Mouse (Mus musculus) urinary bladder, postnatal 10 days (tissue): ENCODE measurements around the gene Arl14.

Experiments used
- DNase-seq: peaks from one replicate; pipeline ENCODE4 v3.0.0; 2022; ENCODE audit warnings: low spot score

Arl14 gene

DNA sequence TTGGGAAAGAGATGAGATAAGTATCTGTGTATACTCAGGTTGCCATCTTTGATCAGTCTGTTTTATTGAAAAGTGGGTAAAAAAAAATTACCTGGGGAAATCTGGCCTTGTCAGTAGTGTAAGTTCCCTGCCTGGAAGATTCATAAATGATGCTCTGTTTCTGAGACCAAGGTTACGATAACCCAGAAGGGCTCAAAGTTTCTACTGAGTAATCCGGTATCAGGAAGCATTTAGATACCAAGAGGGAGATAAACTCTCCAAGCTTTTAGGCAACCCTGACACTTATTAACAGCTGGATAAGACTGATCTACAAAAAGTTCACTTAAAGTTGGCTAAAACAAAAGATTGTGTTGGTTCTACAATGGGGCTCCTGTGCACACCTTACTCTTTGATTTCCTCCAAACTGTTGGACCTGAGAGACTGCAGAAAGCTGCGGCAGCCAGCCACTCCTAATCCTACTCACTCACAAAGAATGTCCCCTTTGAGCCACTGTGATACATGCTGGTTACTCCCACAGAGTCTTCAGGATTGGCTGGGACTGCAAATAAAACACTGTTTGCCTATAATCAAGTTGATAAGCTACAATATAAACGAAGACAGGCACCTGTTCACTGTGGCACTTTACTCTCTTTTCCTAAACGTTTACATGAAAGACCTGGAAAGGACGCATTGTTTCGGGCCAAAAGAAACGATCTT, at the start of gene Arl14:
TSS of gene Arl14 (plus strand) at position 614 of the 696 bp plus-strand sequence.
- DNase-seq = no peak

DNA sequence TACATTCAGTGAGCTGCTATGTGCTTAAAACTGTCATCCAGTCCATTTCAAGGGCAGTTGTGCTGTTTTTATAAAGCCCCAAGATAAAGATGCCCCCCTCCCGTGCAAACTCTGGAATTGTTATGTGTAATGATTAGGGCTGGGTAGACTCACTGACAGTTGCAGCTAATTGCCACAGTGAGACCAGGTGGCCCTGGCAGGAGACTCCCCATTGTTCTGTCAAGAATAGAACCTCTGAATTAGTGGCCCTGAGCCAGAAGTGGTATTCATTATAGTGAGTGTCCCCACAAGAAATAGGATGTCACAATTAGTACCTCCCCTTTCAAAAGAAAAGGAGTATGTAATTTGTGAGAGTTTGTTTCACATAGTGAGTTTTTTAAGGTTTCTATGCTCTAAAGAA, 47.0 kb upstream of the Arl14 start:
- DNase-seq = no peak

DNA sequence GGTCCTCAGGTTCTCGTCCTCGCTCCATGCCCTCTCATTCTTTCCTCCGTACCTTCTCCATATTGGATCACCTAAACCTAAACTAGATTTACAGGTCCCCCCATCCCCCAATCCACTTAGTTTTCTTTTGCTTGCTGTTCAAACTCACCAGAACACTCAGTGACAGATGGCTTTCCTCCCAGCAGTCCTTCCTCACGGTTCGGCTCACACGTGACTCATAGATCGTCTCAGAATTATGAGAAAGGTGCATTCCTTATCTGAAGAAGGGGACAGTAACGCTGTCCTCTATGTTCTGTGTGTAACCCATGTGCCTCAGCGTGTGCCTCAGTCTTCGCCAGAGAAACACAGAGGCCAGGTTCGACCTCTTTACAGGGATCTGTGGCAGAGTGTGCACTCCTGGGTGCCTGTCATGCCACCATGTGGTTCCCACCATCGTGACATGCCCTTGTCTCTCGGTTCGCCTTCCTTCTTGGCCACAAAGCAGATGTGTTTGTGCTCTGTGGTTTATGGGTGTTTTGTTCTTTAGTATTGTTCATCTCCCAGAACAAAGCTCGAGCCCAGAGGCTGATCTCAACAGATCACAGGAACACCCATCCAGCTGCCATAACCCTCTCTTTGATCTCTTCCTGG, 44.9 kb upstream of the Arl14 start:
- no peak for DNase-seq

DNA sequence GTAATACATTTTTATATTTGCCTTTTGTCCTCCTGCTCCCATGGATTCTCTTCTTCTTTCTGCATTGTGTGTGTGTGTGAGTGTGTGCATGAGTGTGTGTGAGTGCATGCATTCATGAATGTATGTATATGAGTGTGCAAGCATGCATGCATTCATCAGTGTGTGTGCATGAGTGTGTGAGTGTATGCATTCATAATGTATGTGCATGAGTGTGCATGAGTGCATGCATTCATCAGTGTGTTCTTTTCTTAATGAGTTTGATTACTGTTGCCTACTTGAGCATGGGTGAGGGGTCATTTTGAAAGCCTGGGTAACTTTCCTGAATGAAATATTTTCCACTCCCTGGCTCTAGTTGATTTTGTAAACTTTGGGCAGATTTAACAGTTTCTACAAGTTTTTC, 44.3 kb upstream of the Arl14 start:
- no peak for DNase-seq

DNA sequence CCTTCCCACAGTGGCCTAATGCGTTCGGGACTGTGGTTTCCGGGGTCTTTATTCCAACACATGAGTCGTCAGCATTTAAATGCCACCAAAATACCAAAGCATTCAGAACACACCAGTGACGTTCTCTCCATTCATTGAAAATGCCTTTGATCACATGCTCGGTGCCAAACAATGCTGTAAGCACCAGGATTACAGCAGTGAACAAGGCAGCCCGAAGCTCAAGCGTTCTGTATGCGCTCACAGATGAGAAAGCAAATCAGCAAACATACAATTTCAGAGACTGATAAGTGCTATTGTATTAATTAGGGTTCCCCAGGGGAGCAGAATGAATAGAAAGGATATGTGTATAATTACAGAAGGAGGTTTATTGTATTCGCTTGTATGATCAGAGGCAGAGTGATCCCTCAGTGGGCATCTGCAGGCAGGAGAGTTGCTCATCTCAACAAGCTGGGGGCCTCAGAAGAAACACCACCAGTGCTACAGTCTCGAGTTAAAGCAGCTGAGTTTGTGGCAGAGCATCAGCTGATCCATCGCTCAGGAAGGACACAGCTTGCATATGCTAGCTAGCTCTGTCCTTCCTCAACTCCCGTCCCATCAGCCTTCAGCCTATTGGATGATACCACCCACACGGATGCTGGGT, 43.7 kb upstream of the Arl14 start:
- DNase-seq = no peak

DNA sequence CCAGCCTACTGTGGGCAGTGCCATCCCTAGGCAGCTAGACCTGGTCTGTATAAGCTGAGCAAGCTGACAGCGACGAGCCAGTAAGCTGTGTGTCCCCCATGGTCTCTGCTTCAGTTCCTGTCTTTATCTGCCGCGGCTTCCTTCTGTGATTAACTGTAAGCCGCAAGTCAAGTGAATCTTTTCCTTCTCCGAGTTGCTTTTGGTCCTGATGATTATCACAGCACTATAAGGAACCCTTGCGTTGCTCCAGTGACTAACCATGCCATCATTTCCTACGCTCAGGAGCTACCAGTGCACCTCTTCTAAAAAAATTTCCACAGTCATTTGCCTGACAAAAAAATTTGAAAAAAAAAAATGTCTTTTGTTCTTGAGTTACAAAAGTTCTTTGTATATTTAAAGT, 40.7 kb upstream of the Arl14 start:
- DNase-seq = no peak

DNA sequence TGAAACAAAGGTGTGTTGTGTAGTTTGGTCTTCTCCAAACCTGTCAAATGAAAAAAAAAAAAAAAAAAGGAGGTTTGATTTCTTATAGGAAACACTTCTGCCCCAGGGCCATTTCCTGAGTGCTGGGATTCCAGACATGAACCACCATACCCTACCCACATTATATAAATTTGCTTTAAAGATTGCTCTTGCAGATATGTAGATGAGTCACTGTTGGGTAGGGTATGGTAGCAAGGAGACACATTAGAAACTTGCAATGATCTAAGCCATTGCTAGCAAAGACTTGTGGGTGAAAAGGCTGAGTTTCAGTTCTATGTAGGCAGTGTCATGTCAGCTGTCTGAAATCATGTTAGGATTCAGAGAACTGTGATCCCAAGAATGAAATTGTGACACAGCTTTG, 40.0 kb upstream of the Arl14 start:
- no peak for DNase-seq

DNA sequence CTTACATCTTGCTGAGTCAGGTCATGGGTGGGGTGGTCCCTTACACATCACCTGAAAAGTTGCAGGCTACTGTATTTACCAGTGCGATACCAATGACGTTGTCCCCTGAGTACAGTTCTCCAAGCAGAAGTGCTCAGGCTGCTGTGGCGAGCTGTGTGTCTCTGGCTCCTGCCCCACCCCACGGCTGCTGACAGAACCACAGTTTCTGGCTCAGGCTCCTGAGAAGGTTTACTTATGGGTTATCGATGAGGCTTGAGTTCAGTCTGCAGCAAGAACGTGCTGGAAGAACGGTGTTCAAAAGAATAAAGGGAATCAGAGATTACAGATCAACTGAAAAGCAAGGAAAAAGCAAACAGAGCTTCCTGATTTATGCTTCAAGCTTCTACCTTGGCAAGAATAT, 37.0 kb upstream of the Arl14 start:
- DNase-seq = no peak

DNA sequence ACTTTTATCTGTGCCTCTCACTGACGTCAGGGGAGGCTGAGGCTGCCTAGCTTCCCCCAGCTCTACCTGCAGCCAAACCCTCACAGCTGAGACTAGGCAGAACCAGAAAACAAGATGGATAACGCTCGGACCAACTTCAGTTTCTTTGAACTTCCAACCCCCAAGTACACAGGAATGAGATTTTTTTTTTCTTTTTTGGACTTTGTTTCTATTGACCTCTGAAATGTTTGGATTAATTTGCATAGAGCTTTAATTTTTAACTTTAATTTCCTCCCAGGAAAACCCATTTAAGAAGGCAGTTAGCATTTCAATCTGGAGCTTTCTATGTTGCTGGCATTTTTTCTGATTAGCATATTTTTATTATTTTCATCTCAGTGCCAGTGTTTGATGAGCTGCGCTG, 36.2 kb upstream of the Arl14 start:
- DNase-seq = no peak

DNA sequence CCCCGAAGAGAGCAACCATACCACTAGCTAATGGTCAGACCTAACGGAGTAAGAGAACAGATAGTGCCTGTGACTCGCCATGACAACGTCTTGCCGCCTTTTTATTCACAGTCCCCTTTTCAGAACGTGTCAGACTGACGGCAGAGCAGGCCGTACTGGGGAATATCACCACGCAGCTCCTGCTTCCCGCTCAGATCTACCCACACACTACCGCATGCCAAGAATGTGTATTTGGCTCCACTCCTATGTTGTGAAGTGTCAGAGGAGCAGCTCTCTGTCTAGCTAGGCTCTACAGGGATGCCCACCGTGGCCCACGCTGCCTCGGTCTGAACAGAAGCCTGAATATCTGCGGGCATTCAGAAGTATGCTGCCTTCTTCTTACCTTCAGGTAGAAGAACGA, 35.6 kb upstream of the Arl14 start:
- DNase-seq = no peak

DNA sequence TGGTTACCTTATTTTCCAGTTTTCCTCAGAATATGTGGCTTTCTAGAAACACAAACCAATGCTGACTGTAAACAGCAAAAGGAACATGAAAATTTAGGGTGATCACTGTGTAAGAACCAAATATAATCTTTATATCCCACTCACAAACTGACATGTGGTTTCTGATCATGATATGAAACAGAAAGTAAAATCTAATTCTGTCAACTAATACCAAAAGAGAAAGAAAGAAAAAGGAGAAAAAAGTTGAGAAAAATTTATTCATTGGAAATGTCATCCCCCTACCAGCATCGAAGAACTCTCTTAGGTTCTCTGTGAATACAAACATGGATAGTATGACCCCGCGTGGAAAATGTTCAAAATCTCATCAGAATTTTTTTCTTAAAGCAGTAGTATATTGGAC, 29.2 kb upstream of the Arl14 start:
- no peak for DNase-seq

DNA sequence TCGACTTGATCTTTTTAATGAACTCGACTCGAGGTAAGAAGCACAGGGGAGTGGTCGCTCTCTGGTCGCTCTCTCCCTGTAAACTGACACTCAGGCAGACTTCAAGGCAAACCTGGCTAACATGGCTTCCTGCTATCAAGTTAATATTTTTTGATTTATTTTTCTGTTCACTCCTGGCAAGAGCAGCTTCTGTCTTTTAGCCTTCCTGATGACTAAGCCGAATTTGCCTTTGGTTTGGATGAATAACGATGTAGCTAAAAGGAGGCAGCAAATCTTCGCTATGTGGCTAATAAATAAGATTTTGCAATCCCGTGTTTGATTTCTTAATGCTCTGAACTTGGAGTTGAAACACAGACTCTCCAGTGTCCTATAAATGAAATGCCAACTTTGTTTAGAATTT, 27.7 kb upstream of the Arl14 start:
- no peak for DNase-seq

DNA sequence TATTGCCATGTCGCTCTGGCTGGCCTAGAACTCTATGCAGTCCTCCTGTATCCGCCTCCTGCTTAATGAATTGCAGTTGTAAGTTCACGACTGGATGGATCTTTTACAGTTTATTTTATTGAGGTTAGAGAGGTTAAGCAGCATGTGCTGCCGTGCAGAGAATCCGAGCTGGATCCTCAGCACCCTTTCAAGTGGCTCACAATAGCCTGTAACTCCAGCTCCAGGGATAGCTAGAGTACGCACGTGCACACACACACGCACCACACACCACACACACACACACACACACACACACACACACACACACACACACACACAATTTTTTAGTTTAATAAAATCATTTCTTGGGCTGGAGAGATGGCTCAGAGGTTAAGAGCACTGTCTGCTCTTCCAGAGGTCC, 27.0 kb upstream of the Arl14 start:
- DNase-seq = no peak

DNA sequence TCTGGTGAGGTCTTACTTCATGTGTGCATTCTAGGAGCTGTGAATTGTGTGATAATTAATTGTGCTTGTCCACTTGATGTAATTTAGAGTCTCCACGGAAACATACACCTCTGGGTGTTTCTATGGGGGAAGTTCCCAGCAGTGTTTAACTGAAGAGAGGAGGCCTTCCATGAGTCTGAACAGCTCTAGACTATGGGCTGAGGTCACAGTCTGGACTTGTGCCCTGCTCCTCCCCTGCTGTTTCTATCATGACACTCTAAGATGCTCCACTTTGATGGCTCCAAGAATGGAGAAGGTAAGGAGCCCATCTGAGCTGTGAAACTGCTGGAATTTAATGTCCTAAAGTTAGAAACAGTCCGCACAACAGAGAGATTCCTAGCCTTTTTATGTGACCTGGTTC, 24.1 kb upstream of the Arl14 start:
- no peak for DNase-seq

DNA sequence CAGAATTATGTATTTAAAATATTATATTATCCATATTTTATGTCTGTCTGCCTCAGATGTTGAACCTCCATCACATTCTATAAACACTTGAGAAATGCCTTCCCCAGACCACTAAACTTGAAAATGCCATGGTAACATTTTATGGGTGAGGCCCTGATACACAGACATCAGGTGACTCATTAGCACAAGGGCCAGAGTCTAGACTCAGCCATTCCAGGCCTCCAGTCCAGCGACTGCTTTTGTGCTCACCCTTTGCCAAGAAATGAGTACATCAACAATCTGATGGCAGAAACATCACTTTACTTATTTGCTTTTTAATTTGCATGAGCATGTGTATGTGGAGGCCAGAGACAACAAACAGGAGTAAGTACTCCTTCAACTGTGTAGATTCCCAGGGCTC, 22.0 kb upstream of the Arl14 start:
- no peak for DNase-seq

DNA sequence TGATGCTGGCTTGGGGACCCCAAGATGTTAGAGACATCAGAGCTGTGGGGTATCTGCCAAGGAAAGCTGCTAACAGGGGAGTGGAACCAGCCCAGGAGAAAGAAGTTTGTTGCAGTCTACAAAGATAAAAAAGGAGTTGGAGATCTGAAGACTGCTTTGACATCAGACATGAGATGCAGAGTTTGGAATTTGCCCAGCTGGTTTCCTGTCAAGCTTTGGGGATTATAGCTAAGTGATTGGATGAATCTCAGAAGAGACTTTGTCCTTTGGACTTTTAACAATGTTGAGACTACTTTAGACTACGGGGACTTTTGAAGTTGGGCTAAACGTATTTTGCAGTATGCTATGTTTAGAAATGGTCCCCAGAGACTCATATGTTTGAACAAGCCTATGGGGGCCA, 21.0 kb upstream of the Arl14 start:
- DNase-seq = no peak

DNA sequence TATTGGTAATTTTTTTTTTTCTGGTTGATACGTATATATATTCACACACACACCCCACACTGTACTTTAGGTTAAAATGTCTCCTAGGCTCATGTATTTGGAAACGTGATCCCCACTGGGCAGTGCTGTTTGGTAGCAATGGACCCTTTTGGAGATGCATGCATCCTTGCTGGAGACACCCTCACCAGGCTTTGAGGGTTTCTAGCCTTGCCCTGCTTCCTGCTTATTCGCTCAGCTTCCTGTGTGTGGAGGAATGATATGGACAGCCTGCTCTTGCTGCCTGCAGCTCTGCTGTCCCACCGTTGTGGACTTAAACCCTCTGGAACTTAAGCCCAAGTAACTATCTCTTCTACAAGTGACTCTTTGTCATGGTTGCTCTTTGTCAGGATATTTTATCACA, 19.3 kb upstream of the Arl14 start:
- DNase-seq = no peak

DNA sequence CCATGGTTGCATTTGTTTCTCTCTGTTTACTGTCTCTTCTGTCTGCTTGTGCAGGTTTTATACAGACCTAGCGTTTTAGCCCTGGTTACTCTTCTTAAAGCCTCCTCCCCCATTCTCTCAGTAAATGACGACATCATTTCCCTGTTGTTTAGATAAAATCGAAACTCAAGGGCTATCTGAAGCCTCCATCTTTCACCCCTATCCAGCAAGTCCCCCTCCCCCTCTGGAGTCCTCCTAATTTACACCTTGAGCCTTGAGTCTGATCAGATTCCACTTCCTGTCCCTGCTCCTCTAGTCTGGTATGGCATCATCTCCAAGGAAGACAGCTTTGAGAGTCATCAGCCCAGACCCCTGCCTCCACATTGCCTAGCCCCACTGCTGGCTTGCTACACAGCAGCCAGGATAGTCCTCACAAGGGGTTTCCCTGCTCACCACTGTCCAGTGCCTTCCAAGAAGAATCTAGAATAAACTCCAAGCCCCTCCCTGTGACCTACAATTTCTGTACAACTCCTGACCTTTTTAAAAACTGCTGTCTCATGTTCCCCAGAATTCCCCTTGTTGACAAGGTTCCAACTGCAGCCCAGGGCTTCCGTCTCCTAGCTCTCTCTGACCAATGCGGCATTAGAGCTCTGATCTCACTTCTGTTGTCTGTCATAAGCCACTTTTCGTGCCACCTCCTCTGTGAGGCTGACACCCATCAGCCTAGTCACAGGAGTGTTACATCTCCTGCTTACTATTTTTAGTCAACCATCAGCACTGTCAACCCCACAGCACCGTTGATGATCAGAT, 16.8 kb upstream of the Arl14 start:
- DNase-seq = no peak

DNA sequence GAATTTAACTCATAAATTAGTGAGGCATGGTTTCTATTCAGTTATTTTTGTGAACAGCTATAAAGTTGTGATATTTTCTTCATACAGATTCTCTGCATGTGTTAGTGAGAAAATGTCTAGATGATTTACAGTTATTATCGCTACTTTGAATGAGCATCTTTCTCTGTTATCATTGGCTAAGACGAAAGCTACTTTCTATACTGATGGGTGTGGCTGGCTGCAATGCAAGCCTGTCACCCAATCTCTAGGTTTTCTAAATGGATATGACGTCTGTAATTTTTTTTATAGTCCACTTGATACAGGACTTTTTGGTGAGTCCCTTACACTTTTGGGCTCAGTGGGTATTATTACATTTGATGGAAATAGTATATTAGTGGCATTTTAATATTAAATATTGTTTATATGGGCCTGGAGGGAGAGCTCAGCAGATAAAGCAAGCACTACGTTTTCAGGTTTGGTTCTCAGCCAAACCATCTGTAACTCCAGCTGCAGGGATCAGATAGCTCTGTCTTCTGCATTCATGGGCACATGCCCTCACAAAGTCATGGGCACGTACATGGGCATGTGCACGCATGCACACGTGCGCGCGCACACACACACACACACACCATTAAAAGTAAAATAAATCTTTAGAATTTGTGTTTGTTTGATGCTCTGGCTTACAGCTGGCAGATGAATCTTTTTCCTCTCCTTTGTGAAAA, 15.9 kb upstream of the Arl14 start:
- DNase-seq = no peak

DNA sequence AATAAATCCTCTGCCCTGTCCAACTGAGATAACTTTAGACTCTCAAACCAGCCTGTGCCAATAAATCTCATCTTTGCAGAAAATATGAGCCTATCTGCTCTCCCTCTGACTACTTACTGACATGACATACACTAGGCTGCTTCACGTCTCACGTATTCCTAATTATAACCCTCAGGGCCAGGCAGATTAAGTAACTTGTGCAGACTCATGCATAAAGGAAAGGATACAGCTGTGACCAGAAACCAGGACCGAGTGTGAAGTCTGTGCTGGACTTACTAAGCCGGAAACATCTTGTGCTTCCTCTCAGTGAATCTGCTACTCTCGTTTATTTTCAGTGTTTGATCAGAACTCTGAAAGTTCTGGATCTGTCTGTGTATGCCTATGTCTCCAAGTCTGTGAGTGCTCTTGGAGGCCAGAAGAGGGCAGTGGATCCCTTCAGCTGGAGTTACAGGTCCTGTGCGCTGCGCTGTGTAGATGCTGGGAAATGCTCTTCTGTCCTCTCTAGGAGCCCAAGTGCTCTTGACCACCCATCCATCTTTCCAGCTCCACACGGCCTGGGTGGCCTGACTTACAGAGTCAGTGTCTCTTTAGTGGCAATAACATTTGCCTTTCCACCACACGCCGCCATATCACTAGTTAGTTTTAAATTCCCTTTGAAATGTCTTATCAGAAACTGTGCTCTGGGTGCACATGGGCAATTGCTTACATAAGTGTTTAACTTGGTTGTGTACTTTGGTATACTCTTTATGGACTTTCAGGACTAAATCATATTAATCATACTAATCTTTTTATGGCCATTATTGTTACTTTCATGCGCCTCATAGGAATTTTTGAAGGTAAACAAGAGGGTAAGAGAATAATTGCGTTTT, 13.5 kb upstream of the Arl14 start:
- no peak for DNase-seq

DNA sequence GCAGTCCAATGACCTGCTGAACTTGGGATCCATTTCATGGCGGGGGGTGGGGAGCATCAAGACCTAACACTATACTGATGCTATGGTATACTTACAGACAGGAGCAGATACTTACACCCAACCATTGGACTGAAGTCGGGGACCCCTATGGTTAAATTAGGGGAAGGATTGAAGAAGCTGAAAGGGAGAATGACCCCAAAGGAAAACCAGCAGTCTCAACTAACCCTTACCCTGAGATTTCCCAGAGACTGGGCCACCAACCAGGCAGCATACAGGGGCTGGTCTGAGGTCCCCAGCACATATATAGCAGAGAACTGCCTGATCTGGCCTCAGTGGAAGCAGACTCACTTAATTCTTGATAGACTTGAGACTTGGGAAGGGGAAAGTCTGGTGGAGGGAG, 10.0 kb upstream of the Arl14 start:
- no peak for DNase-seq
